Mouse (Mus musculus): ENCODE results near the gene Foxd1. TPM values are rescaled to one million over a fixed set of nuclear protein-coding genes. Genes with fewer than 3 reads are reported as not detected.

Gene Foxd1
- polyA plus RNA-seq (2016; fragmentation: Nextera tagmentation; extraction: Ambion mirVana) = 2.9 and 3.1 TPM in 2 replicates

DNA sequence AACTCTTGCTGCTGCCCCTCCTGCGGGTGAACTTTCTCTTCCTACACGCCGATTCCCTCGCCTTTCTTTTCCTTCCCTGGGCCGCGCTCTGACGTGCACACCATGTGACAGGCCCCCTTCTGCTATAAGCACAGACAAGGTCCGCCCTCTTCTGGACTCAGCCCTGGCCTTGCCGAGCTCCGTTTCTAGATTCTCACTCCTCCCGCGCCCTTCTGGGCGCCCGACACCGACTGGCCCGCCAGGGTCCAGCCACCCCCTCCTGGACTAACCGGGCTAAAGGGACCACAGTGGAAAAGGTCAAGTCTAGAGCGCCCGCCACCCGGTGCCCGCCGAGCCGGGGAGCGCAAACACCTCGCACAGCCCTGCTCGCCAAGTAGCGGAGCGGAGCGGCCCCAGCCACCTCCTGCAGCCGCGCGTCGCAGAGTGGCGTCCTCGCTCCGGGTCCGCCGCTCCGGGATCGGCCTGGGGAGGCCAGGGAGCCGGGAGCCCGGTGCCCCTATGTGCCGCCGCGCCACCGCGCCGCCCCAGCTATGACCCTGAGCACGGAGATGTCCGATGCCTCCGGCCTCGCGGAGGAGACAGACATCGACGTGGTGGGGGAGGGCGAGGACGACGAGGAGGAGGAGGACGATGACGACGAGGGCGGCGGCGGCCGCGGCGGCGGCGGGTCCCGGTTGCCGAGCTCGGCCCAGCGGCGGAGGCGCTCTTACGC, at the start of gene Foxd1:
Foxd1 (plus strand) TSS at position 153 of the 712 bp plus-strand sequence.
- Histone ChIP-seq H3K27ac (peak within 1 kb of the TSS; percentile 90), H3K4me1 (peaks cover 47% of the 10 kb centered on the region), H3K9me3 (no peaks in the 10 kb centered on the region), H3K4me3 (peak within 1 kb of the TSS; percentile 65), H3K36me3 (replicated peaks) (no peaks in the 10 kb centered on the region), H3K27me3 (ENCODE audit: poor library complexity, severe bottlenecking) (peaks cover 100% of the 10 kb centered on the region)
- peak; percentile 86 for DNase-seq (ENCODE audit: extremely low spot score, low spot score)
- under 1% methylated on average over 76 of the region's 76 CpGs for WGBS

DNA sequence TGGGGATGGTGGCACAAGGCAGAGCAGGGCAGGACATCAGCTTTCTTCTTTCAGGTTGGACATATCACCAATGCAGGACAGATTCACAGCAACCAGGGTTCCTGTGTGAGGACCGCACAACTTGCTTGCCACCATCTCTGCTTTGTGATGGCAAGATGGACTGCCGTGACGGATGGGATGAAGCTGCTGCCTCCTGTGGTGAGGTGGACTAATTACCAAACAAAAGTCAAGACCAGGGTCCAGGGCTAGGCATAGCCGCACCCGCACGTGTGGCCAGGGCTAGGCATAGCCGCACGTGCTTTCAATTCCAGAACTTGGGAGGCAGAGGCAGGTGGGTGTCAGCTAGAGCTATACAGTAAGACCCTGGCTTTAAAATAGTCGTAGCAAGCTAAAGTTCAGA, 48.8 kb upstream of the Foxd1 start:
- Histone ChIP-seq H3K36me3 (replicated peaks) (peaks cover 29% of the 10 kb centered on the region), H3K27ac (no peak overlapping the region), H3K9me3 (no peaks in the 10 kb centered on the region), H3K4me3 (no peak overlapping the region), H3K27me3 (ENCODE audit: poor library complexity, severe bottlenecking) (no peaks in the 10 kb centered on the region), H3K4me1 (no peaks in the 10 kb centered on the region)
- WGBS = 93% methylated on average over 9 of the region's 9 CpGs
- DNase-seq (ENCODE audit: extremely low spot score, low spot score) = no peak

DNA sequence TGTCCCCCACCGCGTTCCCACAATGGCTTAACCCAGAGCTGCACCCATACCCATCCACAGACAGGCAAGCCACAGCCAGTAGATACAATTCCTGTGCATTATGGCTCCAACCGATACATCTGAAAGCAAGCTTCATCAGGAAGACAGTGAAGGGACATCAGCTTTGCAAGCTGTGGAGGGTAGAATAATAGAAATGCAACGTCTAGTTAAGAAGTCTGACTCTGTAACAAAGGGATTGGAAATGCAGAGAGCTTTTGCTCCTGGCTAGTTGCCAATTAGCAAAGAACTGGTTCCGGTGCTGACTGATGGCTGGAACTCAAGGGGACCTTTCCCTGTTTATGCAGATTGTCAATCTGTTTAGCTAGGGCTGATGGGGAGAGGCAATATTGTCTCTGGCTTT, 47.6 kb upstream of the Foxd1 start:
- DNase-seq (ENCODE audit: extremely low spot score, low spot score) = no peak
- no peaks in the 10 kb centered on the region for H3K4me1 ChIP-seq
- no peaks in the 10 kb centered on the region for H3K9me3 ChIP-seq
- H3K27ac ChIP-seq = no peak overlapping the region
- no peaks in the 10 kb centered on the region for H3K27me3 ChIP-seq (ENCODE audit: poor library complexity, severe bottlenecking)
- no peak overlapping the region for H3K4me3 ChIP-seq
- H3K36me3 ChIP-seq (replicated peaks) = peaks cover 40% of the 10 kb centered on the region
- WGBS = 58% methylated on average over 5 of the region's 5 CpGs

DNA sequence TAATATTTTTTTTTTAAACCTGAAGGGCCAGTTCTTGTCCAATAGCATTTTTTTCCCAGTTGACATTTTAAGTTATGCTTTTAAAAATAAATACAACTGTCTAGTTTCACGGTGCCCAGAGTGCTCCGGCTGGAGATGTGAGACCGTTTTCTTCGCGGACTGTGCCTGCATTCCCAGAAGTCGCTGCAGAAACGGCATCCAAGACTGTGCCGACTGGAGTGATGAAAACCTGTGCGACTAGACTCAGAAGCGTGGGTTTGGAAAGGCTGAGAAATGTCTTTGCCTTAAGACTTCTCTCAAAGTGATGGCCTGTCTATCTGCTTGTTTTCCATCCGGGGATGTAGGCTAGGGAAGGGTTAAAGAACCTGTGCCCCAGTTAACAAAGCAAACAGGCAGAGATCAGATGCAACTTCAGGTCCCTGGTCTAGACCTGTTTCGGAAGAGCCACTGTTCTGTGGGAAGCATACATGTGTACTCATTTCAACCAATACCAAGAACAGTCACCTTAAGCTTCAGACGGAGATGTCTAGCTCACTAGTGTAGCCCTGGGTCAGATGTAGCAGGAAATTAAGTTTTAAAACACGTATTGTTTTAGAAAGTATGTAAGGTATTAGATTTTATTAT, 47.1 kb upstream of the Foxd1 start:
- Histone ChIP-seq H3K9me3 (no peaks in the 10 kb centered on the region), H3K27ac (no peak overlapping the region), H3K4me3 (no peak overlapping the region), H3K4me1 (no peaks in the 10 kb centered on the region), H3K27me3 (ENCODE audit: poor library complexity, severe bottlenecking) (no peaks in the 10 kb centered on the region), H3K36me3 (replicated peaks) (peaks cover 46% of the 10 kb centered on the region)
- DNase-seq (ENCODE audit: extremely low spot score, low spot score) = no peak
- WGBS = 65% methylated on average over 14 of the region's 14 CpGs

DNA sequence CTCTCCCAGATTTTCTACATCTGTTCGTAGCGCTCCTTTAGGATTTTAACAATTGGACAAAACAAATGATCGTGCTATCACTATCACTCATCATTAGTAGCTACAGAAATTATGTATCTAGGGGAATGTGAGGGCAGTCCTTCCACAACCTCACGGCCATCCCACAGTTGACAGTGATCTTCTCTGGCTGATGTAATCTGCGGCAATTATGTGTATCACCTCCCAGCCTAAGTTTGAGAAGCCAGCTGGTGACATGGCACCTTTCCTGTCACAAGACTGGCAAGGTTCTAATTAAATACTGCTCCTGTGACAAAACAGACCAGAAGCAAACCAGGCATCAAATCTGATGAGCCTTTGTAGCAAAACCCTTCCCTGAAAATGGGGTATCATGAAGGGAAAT, 46.0 kb upstream of the Foxd1 start:
- H3K4me3 ChIP-seq = no peak overlapping the region
- DNase-seq (ENCODE audit: extremely low spot score, low spot score) = no peak
- H3K4me1 ChIP-seq = no peaks in the 10 kb centered on the region
- 92% methylated on average over 5 of the region's 5 CpGs for WGBS
- no peak overlapping the region for H3K27ac ChIP-seq
- no peaks in the 10 kb centered on the region for H3K9me3 ChIP-seq
- H3K36me3 ChIP-seq (replicated peaks) = peaks cover 56% of the 10 kb centered on the region
- H3K27me3 ChIP-seq (ENCODE audit: poor library complexity, severe bottlenecking) = no peaks in the 10 kb centered on the region

DNA sequence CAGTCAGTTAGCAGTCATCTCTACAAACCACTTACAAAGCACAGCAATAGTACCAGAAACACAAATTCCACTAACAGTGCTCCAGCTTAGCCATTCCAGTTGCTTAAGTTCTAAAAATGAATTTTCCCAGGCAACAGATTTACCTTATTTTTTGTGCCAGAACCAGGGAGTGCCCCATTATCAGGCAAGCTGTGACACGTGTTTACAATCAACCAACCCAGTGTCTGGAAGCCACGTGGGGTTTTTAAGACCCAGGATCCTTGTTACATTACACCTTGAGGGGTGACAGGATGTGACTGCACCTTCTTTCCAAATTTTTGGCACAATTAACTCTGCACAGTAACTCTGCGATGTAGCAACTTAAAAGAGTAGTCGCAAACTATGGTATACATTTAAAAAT, 45.3 kb upstream of the Foxd1 start:
- no peak overlapping the region for H3K4me3 ChIP-seq
- peaks cover 63% of the 10 kb centered on the region for H3K36me3 ChIP-seq (replicated peaks)
- no peak for DNase-seq (ENCODE audit: extremely low spot score, low spot score)
- no peaks in the 10 kb centered on the region for H3K9me3 ChIP-seq
- no peaks in the 10 kb centered on the region for H3K4me1 ChIP-seq
- no peaks in the 10 kb centered on the region for H3K27me3 ChIP-seq (ENCODE audit: poor library complexity, severe bottlenecking)
- H3K27ac ChIP-seq = no peak overlapping the region
- WGBS = 89% methylated on average over 4 of the region's 4 CpGs

DNA sequence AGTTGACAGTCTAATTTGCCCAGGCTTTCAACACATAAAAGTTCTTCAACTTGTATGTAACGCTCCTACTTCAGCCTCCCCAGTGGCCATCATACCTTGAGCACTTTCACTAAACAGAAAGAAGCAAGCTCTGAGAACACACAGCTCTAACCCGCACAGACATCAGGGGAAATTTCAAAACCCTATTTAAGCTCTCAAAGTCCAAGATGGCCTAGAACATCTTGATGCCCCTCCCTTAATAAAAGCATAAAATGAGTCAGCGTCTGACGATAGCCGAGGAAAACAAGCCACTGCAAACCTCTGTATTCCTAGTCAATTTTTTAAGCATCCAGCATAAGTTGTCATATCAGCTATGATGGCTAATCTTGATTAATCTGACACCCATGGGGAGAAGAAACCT, 42.4 kb upstream of the Foxd1 start:
- Histone ChIP-seq H3K4me3 (no peak overlapping the region), H3K4me1 (peaks cover 15% of the 10 kb centered on the region), H3K9me3 (no peaks in the 10 kb centered on the region), H3K27ac (no peak overlapping the region), H3K27me3 (ENCODE audit: poor library complexity, severe bottlenecking) (no peaks in the 10 kb centered on the region), H3K36me3 (replicated peaks) (peaks cover 75% of the 10 kb centered on the region)
- WGBS = 95% methylated on average over 5 of the region's 5 CpGs
- no peak for DNase-seq (ENCODE audit: extremely low spot score, low spot score)

DNA sequence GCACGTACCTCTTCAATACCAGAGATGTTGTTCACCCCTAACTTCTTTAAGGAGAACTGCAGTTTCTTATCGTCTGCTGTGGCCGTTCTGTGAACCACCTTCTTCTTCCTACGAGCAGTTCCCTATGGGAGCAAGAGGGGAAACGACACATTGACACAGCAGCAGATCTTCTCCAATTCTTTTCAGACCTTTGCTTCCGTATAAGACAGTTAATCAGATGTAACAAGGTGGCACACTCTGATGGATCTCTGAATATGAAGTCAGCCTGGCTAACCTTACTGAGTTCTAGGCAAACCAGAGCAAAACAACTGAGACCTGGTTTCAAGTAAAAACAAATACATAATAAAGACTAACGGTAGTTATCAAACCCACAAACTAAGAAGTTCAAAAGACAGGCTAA, 40.4 kb upstream of the Foxd1 start:
- Histone ChIP-seq H3K4me3 (no peak overlapping the region), H3K9me3 (no peaks in the 10 kb centered on the region), H3K27ac (no peak overlapping the region), H3K27me3 (ENCODE audit: poor library complexity, severe bottlenecking) (no peaks in the 10 kb centered on the region), H3K4me1 (peaks cover 21% of the 10 kb centered on the region), H3K36me3 (replicated peaks) (peaks cover 64% of the 10 kb centered on the region)
- DNase-seq (ENCODE audit: extremely low spot score, low spot score) = no peak
- 89% methylated on average over 7 of the region's 7 CpGs for WGBS

DNA sequence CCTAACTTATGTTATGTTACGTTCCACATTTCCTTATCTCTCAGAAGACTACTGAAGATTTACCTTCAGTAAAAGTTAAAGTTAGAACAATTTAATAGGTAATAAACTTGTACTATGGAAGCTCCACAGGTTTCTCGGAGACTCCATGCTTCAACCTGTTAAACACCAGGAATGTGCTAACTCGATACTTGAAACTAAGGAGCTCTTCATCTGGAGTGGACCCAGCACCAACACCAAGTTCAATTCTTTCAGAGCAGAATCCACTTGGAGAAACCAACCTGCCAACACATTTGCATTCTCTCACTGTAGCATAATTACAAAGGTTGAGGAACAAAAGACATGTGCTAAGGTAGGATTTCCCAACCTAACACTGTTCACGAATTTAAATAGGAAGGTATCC, 38.9 kb upstream of the Foxd1 start:
- WGBS = 82% methylated on average over 4 of the region's 4 CpGs

DNA sequence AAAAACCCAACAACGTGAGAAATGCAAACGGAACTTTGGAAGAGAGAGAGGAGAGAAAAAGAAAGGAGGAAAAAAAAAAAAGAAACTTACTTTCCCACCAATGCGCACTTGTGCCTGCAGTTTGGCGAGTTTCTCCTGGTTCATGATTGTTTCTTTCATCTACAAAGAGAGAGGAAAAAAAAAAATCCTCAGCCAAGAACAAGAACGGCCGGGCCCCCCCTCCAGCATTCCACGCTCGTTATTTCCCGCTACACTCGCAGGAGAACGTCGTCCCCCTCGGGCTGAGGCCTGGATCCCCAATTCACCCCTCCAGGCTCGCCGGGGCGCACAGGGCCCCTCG, 37.9 kb upstream of the Foxd1 start:
- Histone ChIP-seq H3K4me3 (peak overlapping the region; percentile 100), H3K27ac (peak overlapping the region; percentile 99), H3K9me3 (no peaks in the 10 kb centered on the region), H3K4me1 (peaks cover 21% of the 10 kb centered on the region), H3K36me3 (replicated peaks) (peaks cover 41% of the 10 kb centered on the region), H3K27me3 (ENCODE audit: poor library complexity, severe bottlenecking) (no peaks in the 10 kb centered on the region)
- 1% methylated on average over 17 of the region's 17 CpGs for WGBS
- no peak for DNase-seq (ENCODE audit: extremely low spot score, low spot score)

More for the DNA sequence above, 38.9 kb upstream of the Foxd1 start:
- Histone ChIP-seq H3K9me3 (no peaks in the 10 kb centered on the region), H3K27me3 (ENCODE audit: poor library complexity, severe bottlenecking) (no peaks in the 10 kb centered on the region), H3K4me1 (peaks cover 21% of the 10 kb centered on the region), H3K27ac (no peak overlapping the region), H3K36me3 (replicated peaks) (peaks cover 51% of the 10 kb centered on the region), H3K4me3 (peak overlapping the region; percentile 100)
- no peak for DNase-seq (ENCODE audit: extremely low spot score, low spot score)

DNA sequence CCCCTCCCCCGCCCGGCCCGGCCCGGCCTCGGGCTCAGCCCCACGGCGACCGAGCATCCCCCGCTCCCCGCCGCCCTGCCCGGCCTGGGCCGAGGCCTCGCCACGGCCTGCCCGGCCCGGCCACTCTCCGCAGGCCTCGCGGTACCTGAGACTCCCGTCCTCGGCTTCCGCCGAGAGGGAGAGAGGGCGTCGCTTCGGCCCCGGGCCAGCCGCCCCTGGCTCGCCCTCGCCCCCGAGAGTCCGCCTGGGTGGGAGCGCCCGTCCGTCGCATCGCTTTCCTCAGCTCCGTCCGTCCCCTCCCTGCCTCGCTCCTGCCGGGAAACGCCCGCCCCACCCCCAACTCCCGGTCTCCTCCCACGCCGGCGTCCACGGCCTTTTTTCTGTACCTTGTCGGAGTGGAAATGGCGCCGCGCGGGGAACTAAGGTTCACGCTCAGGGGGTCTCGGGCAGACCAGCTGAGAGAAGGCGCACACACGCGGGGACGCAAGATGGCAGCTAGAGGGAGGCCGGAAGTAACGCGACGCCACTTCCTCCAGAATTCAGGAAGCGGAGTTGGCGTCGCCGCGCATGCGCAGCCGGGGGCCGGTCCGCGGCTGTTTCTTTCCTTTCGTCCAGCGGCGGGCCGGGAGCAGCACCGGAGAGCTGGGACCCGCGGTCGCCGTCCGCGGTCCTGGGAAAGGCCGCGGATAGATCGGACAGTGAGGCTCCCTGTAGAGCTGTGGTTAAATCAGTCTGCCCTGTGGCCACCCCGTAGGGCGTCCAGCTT, 37.4 kb upstream of the Foxd1 start, which contains the start of gene Btf3:
Btf3 (minus strand) TSS at position 527 of the 766 bp plus-strand sequence.
- H3K36me3 ChIP-seq (replicated peaks) = peaks cover 35% of the 10 kb centered on the region
- H3K4me1 ChIP-seq = peaks cover 21% of the 10 kb centered on the region
- H3K27me3 ChIP-seq (ENCODE audit: poor library complexity, severe bottlenecking) = no peaks in the 10 kb centered on the region
- no peaks in the 10 kb centered on the region for H3K9me3 ChIP-seq
- H3K27ac ChIP-seq = peak within 1 kb of the TSS; percentile 99
- peak; percentile 97 for DNase-seq (ENCODE audit: extremely low spot score, low spot score)
- peak within 1 kb of the TSS; percentile 100 for H3K4me3 ChIP-seq
- WGBS = under 1% methylated on average over 89 of the region's 90 CpGs

DNA sequence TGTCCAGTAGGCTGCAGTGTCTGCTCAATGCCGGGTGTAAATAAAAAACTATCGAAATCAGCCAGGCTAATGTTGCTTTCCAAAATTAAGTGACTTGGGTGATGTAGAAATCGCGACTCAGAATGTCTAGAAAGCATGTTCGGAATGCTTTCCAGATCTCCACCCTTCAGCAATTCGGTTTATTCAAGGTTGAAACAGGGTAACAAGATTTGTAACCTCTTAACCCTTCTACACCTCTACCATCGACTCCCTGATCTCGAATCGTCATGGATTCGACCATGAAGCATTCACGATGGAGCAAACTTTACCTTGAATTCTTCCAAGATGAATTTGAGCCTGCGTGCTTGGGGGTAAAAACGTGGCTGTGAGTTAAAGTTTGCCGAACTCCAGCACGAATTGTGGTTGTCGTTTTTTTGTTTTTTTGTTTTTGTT, 36.8 kb upstream of the Foxd1 start:
- DNase-seq (ENCODE audit: extremely low spot score, low spot score) = no peak
- peaks cover 29% of the 10 kb centered on the region for H3K36me3 ChIP-seq (replicated peaks)
- peaks cover 21% of the 10 kb centered on the region for H3K4me1 ChIP-seq
- peak overlapping the region; percentile 100 for H3K4me3 ChIP-seq
- peak overlapping the region; percentile 99 for H3K27ac ChIP-seq
- H3K9me3 ChIP-seq = no peaks in the 10 kb centered on the region
- WGBS = 3% methylated on average over 16 of the region's 16 CpGs
- no peaks in the 10 kb centered on the region for H3K27me3 ChIP-seq (ENCODE audit: poor library complexity, severe bottlenecking)

DNA sequence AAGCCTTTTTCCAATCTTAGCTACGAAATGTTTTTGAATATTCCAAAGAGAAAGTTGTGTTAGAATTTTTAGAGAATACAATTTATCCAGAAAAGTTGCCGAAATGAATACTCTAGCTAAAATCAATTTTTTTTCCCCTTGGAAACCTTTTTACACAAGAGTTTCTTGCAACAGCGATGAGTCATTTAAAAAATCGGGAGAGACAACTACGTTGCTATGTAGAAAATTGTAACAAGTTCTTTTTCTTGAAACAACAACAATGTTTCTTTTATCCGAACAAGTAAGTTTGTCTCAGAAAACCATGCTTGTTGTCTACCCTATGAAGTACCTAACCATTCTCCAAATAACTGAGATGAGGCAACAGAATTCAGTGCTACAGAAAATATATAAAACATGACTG, 36.1 kb upstream of the Foxd1 start:
- H3K27me3 ChIP-seq (ENCODE audit: poor library complexity, severe bottlenecking) = no peaks in the 10 kb centered on the region
- peaks cover 21% of the 10 kb centered on the region for H3K4me1 ChIP-seq
- no peak for DNase-seq (ENCODE audit: extremely low spot score, low spot score)
- WGBS = 91% methylated on average over 6 of the region's 6 CpGs
- H3K9me3 ChIP-seq = no peaks in the 10 kb centered on the region
- peak overlapping the region; percentile 100 for H3K4me3 ChIP-seq
- no peak overlapping the region for H3K27ac ChIP-seq
- H3K36me3 ChIP-seq (replicated peaks) = peaks cover 23% of the 10 kb centered on the region
